Mouse (Mus musculus) regulatory T cell (primary cell): ENCODE results near the gene Cyp24a1.

ENCODE experiments used
- in situ Hi-C: fragments of 300-600 bp; cut with MboI, MseI; formaldehyde crosslinking; loops from one replicate; pipeline ENCODE4 v1.15.1; 2025; ENCODE audit warnings: high pct_unique_total_duplicates

Cyp24a1 gene

DNA sequence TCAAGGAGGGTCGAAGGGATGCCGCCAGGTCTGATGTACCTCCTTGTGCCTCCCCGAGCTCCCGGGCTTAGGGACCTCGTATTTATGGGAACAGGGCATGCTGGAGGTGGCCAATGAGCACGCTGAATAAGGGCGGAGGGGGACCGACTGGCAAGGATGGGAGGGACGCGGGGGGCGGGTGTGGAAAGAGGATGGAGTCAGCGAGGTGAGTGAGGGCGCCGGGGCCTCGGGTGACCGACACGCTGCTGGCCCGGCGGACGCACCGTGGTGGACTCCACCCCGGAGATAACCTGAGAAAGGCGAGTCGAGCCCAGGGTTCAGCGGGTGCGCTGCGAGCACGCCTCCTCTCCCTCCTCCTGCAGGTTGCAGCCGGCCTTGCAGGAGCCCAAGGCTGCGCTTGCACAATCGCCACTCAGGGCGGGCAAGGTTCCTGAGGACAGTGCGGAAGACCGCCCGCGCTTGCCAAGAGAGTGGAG, at the start of gene Cyp24a1:
TSS of gene Cyp24a1 (minus strand) at position 55 of the 476 bp plus-strand sequence.
- in situ Hi-C loops = no loop called here

DNA sequence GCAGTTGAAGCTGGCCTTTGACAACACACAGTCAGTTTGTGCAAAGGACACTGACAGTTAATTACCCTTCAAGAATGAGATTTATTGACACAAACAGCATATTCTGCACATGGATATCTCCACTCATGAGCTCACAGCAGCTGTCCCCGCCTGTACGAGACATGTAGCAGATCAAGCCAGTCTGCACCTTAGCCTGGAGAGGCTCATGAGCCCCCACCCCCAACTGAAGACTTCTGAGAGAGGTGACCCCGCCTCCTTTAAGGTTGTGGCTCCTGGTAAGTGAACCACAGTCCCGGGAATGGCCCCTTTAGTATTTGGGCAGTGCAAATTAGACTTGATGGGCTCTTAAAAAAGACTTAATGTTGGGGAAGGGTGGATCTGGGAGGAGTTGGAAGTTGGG, 48.8 kb upstream of the Cyp24a1 start:
- in situ Hi-C loops = no loop called here

DNA sequence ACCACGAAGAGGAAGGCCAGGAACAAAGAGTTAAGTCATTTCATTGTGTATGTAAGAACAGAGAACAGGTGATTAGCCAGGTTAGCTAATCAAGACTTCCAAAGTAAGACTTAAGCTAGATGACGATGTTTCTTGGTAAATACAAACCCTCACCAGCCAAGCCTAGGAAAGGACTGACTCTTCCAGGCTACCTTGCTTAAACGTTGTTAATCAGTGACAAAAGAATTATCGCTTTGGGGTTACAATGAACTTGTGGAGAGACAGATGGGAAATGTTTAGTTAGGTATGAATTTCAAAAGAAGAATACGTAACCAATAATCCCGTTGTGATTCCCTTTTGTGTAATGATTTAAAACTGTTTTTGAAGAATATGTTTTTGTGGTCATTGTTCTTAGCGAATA, 48.0 kb upstream of the Cyp24a1 start:
- in situ Hi-C loops = no loop called here

DNA sequence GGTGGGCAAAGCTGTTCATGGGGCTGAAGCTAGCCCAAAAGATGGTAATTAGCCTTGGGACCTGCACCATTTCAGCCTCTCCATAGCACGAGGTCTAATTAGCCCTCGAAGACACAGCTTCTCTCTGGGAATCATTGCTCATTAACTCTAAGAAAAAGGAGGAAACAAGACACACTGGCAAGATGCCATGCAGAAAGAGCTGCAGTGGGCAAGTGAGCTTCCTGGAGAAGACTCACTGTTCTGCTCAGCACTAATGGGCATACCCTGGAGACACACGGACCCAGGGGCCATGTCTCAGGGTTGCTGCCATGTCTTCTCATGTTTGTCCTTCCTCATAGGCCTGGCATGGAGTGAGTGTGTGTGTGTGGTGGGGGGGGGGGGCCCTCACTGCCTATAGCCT, 47.2 kb upstream of the Cyp24a1 start:
- in situ Hi-C loops = no loop called here

DNA sequence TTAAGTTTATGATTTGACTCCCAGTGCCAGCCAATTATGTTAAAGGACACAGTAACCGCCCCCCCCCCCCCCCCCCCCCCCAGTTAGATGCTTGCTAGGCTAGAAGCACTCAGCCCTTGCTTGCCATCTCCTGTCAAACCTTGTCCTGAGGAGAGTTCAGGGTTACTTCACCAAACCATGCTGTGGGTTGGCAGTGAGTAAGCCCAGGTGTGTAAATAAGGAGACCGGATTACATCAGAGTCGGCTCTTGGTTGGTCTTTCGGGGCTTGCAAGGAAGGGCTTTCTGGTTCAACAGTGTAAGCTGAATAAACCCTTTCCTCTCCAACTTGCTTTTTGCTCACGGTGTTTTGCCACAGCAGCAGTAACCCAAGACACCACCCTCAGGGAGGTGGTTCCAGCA, 46.7 kb upstream of the Cyp24a1 start:
- in situ Hi-C loops = no loop called here

DNA sequence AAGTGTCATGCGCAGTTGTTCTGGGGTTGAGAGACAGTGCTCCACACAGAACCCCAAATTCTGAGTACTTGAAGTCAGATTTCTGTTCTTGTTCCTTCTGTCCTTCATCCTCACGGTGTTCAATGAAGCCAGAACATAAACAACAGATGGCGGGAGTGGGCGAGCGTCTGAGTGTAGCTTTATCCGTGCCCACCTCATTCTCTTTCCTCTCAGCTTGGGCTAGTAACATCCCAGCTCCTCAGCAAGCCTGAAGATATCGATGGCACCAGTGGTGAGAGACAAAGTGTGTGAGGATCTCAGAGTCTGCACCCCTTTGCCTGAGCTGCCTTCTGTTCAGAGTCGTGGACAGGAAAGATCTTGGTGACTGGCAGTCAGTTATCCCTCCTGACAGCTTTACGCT, 42.3 kb upstream of the Cyp24a1 start:
- in situ Hi-C loops = no loop called here

DNA sequence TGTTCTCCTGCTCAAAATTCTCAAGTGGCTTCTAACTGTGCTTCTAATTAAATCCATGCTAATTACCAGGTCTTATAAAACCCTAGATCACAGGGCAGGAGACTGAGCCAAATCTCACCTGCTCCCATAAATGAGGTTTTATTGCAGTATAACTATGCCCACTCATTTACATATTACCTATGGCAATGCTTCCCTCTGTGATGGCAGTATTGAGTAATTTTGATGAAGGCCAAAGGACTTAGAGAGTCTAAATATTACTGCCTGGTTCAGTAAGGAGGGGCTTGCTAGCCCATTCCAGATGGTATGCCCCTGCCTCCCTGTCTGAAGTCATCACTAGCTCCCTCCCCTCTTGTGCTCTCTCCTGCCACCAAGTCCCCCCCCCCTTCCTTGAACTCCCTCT, 38.9 kb upstream of the Cyp24a1 start:
- in situ Hi-C loops = no loop called here

DNA sequence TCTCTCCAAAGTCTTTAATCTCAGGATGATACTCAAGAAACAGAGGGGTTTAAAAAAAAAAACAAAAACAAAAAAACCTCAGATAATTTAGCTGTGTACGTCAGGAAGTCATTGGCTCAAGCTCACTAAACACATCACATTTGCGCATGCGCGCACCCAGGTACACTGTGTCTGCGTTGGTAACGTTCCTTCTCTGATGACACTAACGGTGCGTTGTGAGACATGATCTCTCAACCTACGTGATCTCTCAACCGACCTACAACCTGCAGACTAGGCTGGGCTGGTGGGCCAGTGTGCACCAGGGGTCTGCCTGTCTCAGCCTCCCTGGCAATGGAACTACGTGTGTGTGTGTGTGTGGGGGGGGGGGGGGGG, 37.8 kb upstream of the Cyp24a1 start:
- in situ Hi-C loops = loop anchor here (5.0 kb wide), 1 partner anchor 338 kb away; no protein-coding TSS in a partner anchor

DNA sequence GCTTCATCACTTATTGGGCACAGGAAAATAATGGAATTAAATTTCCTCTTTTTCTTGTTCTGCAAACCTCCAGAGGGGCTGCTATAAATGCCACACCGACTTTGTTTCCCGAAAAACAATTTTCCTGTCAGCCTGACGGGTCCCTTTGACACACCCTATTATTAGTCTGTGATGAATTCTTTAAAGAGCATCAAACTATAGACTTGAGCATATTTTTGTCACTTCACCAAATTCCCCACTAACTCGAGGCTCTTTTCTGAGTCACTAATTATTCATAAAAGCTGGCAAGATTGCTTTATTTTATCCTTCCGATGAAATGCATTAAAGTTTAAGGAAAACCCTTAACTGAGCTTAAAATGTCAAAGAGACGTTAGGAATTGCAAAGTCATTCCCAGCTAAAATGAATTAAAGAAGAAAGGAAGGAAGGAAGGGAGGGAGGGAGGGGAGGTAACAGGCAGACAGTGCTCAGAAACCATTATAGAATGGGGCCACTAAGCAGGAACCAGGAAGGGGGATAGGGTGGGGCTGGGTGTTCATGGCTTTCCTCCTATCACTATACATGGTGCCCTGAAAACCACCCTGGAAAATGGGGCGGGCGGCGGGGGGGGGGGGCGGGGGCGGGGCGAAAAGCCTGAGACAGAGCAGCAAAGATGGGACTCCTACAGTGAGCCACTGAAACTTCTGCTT, 37.3 kb upstream of the Cyp24a1 start:
- in situ Hi-C loops = loop anchor here (5.0 kb wide), 1 partner anchor 338 kb away; no protein-coding TSS in a partner anchor

DNA sequence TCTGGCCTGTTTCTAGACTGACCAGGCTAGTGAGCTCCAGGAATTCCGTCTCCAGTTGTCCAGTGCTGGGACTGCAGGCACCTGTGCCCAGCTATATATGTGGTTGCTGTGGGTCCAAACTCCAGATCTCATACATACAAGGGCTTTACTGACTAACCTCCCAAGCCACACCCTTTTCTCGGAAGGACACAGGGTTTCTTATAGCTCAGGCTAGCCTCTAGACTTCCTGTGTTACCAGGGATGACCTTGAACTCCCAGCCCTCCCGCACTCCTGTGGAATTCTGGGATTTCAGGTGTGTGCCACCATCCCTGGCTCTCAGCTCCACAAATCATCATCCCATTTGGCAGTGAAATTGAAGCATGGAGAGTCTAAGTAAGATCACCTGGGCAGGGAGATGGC, 33.3 kb upstream of the Cyp24a1 start:
- in situ Hi-C loops = loop anchor here (5.0 kb wide), 1 partner anchor 342 kb away; no protein-coding TSS in a partner anchor

DNA sequence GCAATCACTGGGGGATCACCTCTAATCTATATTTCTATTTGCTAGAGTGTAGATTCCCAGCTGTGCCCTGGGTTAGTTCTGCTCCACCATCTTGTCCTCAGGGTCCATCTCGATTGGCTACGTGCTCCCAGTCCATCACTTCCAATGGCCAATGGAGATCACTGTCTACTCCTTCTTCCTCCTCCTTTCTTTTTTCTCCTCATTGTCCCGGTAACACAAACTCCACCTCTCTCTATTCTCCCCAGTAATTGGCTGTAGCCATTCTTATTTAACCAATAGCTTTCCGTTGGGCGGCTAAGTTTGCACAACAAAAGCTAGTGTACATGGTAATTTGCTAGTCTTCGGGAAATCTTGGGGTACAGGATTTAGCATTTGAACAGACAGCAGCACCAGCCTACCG, 32.8 kb upstream of the Cyp24a1 start:
- in situ Hi-C loops = loop anchor here (5.0 kb wide), 1 partner anchor 343 kb away; no protein-coding TSS in a partner anchor

DNA sequence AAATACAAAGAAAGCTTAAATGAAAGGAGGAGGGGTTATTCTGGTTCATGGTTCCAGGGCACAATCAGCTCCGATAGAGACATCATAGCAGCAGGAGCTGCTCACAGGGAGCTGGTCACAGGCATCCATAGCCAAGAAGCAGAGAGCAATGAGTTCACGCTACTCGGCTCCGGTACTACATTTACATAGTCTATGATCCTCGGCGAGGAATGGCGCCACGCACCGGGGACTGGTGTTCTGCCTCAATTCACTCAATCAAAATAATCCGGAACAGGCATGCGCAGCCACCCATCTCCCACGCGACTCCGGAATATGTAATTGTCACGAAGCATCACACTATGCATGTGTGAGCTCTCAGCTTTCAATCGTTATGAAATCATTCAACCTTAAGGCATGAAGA, 31.1 kb upstream of the Cyp24a1 start:
- in situ Hi-C loops = no loop called here

DNA sequence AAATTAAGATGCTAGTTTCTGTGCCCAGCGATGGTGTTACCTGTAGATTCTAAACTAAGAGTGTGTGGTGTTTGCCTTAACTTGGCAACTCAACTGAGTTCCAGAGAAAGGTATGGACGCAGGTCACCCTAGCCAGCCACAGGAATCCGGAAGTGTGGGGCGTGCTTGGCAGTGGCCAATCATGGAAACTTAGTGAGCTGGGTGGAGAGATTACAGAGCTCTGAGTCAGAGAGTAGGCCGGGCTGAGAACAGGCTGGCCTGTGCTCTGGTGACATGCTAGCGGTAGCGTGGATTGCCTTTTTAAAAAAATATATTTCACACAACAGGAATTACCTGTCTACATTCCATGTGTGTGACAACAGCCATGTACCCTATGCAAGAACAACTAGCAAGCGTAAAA, 29.6 kb upstream of the Cyp24a1 start:
- in situ Hi-C loops = no loop called here

DNA sequence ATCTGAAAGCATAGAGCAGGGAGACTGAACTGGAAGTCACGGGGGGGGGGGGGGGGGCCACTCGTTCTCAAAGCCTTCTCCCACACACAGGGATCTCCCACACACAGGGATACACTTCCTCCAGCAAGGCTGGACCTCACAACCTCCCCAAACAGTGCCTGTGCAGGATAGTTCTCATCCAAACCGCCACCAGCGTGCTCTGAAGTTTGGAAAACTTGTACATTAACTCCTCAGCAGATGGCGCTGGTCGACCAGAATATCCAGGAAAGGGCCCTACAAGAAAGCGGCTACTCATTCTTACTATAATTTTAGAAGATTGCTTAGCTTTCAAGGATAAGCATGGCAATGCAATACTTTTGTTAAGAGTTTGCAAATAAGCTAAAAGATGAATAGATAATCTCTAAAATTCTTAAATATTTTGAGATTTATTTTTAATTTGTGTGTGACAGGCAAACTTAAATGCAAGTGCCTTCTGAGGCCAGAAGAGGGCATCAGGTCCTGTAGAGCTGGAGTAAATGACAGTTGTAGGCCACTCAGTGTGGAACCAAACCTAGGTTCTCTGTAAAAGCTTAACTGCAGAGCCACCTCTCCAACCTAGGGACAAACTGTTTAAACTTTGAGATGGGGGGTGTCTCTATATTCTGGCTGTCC, 23.5 kb upstream of the Cyp24a1 start:
- in situ Hi-C loops = loop anchor here (25.0 kb wide), 1 partner anchor 408 kb away; no protein-coding TSS in a partner anchor

DNA sequence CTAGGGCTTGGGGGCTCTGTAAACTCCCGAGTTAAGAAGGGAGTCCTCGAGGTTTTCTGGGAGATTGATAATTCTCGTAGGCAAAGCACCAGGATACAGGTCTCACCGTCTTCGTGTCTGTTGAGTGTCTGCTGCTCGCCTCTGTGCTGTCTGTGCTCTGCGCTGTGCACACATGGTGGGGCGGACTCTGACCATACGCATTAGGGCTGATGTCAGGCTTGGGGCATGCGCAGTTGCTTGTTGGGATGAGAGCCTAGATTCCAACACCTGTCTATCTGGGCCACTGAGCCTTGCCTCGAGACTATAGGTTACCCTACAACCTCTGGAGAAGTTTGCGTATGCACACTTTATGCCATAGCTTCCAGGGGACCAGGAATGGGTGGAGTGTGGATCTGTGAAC, 16.8 kb upstream of the Cyp24a1 start:
- in situ Hi-C loops = loop anchor here (25.0 kb wide), 1 partner anchor 401 kb away; no protein-coding TSS in a partner anchor

DNA sequence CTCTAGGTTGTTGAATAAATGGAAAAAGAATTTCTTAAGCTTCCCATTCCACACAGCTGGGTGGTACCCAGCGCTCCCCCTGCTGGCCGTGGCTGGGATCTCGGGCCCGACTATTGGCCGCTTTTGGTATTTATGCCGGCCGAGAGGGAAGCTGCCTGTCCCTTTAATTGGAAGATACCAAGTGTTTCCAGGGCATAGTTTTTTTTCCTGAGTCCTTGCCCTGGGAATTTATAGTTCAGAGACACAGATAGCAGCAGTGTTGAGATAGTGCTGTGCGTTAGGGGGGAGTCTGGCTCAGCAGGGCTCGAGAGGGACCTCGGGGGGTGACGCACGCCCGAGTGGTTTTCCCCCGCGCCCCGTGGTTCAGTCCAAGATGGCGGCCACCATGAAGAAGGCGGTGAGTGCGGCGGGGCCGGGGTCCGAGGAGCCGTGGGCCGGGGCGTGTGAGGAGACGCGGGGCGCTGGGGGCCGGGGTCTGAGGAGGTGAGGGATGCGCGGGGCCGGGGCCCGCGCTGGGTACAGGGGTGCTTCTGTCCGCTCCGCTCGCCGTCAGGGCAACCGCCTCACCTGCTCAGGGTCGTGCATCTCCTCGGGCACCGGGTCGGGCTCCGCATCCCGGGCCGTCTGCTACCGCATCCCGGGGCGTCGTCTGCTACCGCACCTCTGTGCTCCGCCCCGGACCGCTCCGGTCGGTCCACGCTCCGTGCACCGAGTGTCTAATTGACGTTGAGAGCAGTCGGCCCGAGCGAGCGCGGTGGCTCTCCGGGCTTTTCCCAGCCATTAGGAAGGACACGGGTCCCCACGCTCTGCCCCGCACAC, 14.3 kb upstream of the Cyp24a1 start:
- in situ Hi-C loops = loop anchor here (25.0 kb wide), 1 partner anchor 399 kb away; no protein-coding TSS in a partner anchor

DNA sequence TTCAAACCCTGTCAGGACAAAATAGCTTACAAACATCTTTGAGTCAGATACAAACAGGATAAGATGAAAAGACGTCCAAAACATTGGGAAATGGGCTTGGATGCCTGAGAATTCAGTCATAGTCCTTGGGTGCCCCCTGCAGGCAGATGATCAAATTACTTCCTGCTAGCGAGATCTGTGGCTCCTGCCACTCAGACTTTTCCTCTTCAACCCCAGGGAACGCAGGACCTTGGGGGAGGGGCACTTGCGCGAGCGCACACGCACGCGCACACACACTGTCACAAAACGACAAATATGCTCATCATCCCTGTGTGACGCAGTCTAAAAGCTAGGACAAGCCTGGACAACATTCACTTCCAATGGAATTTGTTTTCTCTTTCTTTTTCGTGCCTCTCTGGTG, 11.9 kb upstream of the Cyp24a1 start:
- in situ Hi-C loops = loop anchor here (5.0 to 25.0 kb wide), 2 partner anchors 52 to 397 kb away; no protein-coding TSS in a partner anchor

DNA sequence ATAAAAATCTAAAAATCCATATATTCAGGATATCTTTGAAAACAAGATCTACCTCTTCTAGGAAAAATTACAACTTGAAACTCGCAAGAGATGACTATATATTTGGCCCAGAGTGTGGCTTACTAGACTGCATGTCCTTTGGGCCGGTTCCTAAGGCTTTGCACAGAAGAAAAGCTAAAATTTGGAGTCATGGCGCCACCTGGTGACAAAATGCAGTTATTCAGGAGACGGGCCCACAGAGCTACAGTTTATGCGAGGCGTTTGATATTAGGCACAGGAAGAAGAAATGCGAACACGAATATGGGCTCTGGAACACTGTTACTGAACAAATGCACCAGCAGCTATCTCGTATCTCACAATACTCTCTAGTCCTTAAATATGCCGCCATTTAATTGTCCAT, 10.8 kb upstream of the Cyp24a1 start:
- in situ Hi-C loops = loop anchor here (5.0 to 25.0 kb wide), 2 partner anchors 50 to 395 kb away; no protein-coding TSS in a partner anchor

DNA sequence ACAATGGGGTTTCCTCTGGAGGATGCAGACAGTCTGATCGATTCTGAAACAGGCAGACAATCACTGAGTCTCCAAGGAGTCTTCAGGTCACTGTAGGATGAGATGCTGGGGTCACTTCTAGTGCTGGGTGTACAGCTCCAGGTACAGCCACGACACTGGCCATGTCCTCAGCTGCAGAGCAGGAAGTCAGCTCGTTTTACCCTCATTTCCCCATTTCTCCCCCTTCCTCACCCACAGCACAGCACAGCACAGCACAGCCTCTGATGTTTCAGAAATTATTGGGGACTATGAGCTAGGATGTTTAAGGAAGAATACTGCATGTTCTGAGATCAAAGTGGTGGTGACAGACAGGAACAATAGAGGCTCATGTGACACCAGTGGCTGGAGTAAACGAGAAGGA, 7.0 kb upstream of the Cyp24a1 start:
- in situ Hi-C loops = loop anchor here (25.0 kb wide), 1 partner anchor 392 kb away; no protein-coding TSS in a partner anchor

DNA sequence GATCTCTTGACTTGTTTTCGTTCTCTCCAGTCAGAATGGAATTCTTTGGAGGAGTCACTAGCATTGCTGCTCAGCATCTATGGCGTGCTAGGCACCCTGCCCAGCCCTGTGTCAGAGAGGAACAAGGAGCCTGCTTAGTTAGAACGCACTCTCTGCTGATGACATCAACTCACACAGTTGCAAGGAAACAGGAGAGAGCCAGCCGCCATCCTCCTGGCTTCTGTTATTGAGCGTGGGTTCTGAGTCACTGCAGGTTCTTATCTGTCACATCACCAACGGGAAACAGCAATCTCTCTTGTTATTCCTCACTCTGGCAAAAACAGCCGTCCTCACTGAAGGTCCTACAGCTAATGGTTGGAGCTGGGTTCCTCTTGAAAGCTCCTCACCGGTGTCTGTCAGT, 6.4 kb upstream of the Cyp24a1 start:
- in situ Hi-C loops = loop anchor here (25.0 kb wide), 1 partner anchor 391 kb away; no protein-coding TSS in a partner anchor

DNA sequence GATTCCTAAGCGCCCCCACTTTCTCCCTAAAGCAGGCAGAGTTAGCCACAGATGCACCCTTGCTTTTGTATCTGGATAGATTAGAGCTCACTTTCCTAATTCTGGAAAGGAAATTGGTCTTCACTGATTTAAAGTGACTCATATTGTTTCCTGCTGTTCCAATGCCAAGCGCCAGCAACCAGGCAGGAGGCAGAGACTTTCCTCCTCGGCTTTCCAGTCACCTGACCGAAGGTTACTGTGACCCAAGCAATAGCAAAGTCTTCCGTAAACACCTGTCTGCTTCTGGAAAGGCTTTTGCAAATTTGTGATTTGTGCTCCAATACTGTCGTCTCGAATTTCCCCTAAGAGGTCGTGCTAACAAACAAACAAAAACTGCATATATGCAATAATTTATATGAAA, 1.1 kb upstream of the Cyp24a1 start:
- in situ Hi-C loops = no loop called here
